Mouse (Mus musculus) retina, postnatal 7 days (tissue): ENCODE data around the gene Psmc4.

Source experiments
- DNase-seq: peaks from one replicate; pipeline ENCODE4 v3.0.0-alpha.2; 2012; ENCODE audit warnings: low read depth, low spot score

Gene Psmc4

GRCm38 (mm10) chr7:28049476-28050409, at the start of gene Psmc4:
TSS of gene Psmc4 (minus strand) at chr7:28050101.
- DNase-seq: peak; percentile 97

- no peak for DNase-seq
Measured at GRCm38 (mm10) chr7:28099101-28099500, 49.2 kb upstream of the Psmc4 start.

GRCm38 (mm10) chr7:28093541-28093940, 43.6 kb upstream of the Psmc4 start:
- no peak for DNase-seq

GRCm38 (mm10) chr7:28086236-28086635, 36.3 kb upstream of the Psmc4 start:
- no peak for DNase-seq

GRCm38 (mm10) chr7:28084215-28084614, 34.3 kb upstream of the Psmc4 start:
- no peak for DNase-seq

GRCm38 (mm10) chr7:28070531-28071298, 20.8 kb upstream of the Psmc4 start, which contains the start of gene Fcgbp:
TSS of gene Fcgbp (plus strand) at chr7:28071236.
- no peak for DNase-seq

GRCm38 (mm10) chr7:28069546-28070172, 19.8 kb upstream of the Psmc4 start:
- DNase-seq: no peak

GRCm38 (mm10) chr7:28068661-28069060, 18.8 kb upstream of the Psmc4 start:
- no peak for DNase-seq

GRCm38 (mm10) chr7:28059972-28060371, 10.1 kb upstream of the Psmc4 start:
- DNase-seq: no peak

GRCm38 (mm10) chr7:28053046-28053930, 3.4 kb upstream of the Psmc4 start:
- no peak for DNase-seq

GRCm38 (mm10) chr7:28050584-28050983, 683 bp upstream of the Psmc4 start:
- DNase-seq: no peak

GRCm38 (mm10) chr7:28044524-28044923, 5.4 kb downstream of the Psmc4 start:
- DNase-seq: no peak

GRCm38 (mm10) chr7:28014445-28014810, 35.5 kb downstream of the Psmc4 start:
- DNase-seq: no peak

GRCm38 (mm10) chr7:28013549-28014444, 36.1 kb downstream of the Psmc4 start, which contains the start of gene Zfp850:
TSS of gene Zfp850 (minus strand) at chr7:28014115.
- peak; percentile 64 for DNase-seq

GRCm38 (mm10) chr7:28010271-28010670, 39.6 kb downstream of the Psmc4 start:
- DNase-seq: no peak
